Mouse (Mus musculus): ENCODE measurements around the gene Slc7a10. TPM values are rescaled to one million over a fixed set of nuclear protein-coding genes. Genes with fewer than 3 reads are reported as not detected.

The Slc7a10 gene
- total RNA-seq, 1 experiment: not detected

GRCm38 (mm10) chr7:35199755-35200154 lies 13.6 kb downstream of the Slc7a10 start:
- DNase-seq (ENCODE audit: low read depth, low spot score): no peak
- no peak overlapping the region for H3K27ac ChIP-seq (ENCODE audit: insufficient read depth, low read depth, low read length, poor library complexity, severe bottlenecking)
- H3K4me3 ChIP-seq (ENCODE audit: insufficient read depth in 1 of 2, low read depth in 1 of 2, low read length in 2 of 2, poor library complexity in 1 of 2, severe bottlenecking in 1 of 2): no peak overlapping the region
- H3K4me1 ChIP-seq (ENCODE audit: control insufficient read depth in 2 of 2, insufficient read depth in 2 of 2, low read length in 2 of 2, poor library complexity in 1 of 2): peaks cover 0 to 6% of the 10 kb centered on the region in 2 experiments; a peak in 1 of 4 replicates
- H3K9me3 ChIP-seq (ENCODE audit: control insufficient read depth, insufficient read depth, low read depth, low read length): no peaks in the 10 kb centered on the region
- in situ Hi-C loops (cut with MboI; ENCODE audit: low sequenced_read_pairs in 2 of 2, unreplicated experiment in 2 of 2): loop anchor here in 1 of 2 experiments (25.0 kb wide), 1 partner anchor 362 kb away; no protein-coding TSS in a partner anchor
- H3K9ac ChIP-seq (ENCODE audit: insufficient read depth, low read depth, low read length, poor library complexity, severe bottlenecking): no peak overlapping the region
- no peaks in the 10 kb centered on the region; the same call in 1 of the 2 replicates for H3K36me3 ChIP-seq (ENCODE audit: control insufficient read depth, insufficient read depth, low read length, poor library complexity, severe bottlenecking)
- TF ChIP-seq ZNF384 (IDR thresholded peaks at IDR 0.05; ENCODE audit: low read depth, low read length): no peak

- H3K4me3 ChIP-seq (ENCODE audit: insufficient read depth in 1 of 2, low read depth in 1 of 2, low read length in 2 of 2, poor library complexity in 1 of 2, severe bottlenecking in 1 of 2): no peak overlapping the region
- DNase-seq (ENCODE audit: low read depth, low spot score): no peak
- no peaks in the 10 kb centered on the region for H3K9me3 ChIP-seq (ENCODE audit: control insufficient read depth, insufficient read depth, low read depth, low read length)
- no peaks in the 10 kb centered on the region for H3K4me1 ChIP-seq (ENCODE audit: control insufficient read depth in 2 of 2, insufficient read depth in 2 of 2, low read length in 2 of 2, poor library complexity in 1 of 2)
- no peaks in the 10 kb centered on the region; the same call in 1 of the 2 replicates for H3K36me3 ChIP-seq (ENCODE audit: control insufficient read depth, insufficient read depth, low read length, poor library complexity, severe bottlenecking)
- TF ChIP-seq CHD2 (IDR thresholded peaks at IDR 0.05; ENCODE audit: low read depth, low read length) (no peak), ZNF384 (IDR thresholded peaks at IDR 0.05; ENCODE audit: low read depth, low read length) (no peak), ZC3H11A (IDR thresholded peaks at IDR 0.05; ENCODE audit: borderline replicate concordance, low read depth, low read length) (no peak), MAFK (IDR thresholded peaks at IDR 0.05; ENCODE audit: insufficient read depth, low read depth, low read length) (no peak), HCFC1 (IDR thresholded peaks at IDR 0.05; ENCODE audit: borderline replicate concordance, insufficient read depth, low read length) (no peak)
- H3K9ac ChIP-seq (ENCODE audit: insufficient read depth, low read depth, low read length, poor library complexity, severe bottlenecking): no peak overlapping the region
- in situ Hi-C loops (cut with MboI; ENCODE audit: low sequenced_read_pairs in 2 of 2, unreplicated experiment in 2 of 2): no loop called here
- H3K27ac ChIP-seq (ENCODE audit: insufficient read depth, low read depth, low read length, poor library complexity, severe bottlenecking): no peak overlapping the region
These were observed 25.6 kb downstream of the Slc7a10 start for GRCm38 (mm10) chr7:35211791-35212190.

GRCm38 (mm10) chr7:35214442-35215222 lies 28.4 kb downstream of the Slc7a10 start:
- DNase-seq (ENCODE audit: low read depth, low spot score): no peak
- Histone ChIP-seq H3K9me3 (ENCODE audit: control insufficient read depth, insufficient read depth, low read depth, low read length) (no peaks in the 10 kb centered on the region), H3K27ac (ENCODE audit: insufficient read depth, low read depth, low read length, poor library complexity, severe bottlenecking) (no peak overlapping the region), H3K36me3 (ENCODE audit: control insufficient read depth, insufficient read depth, low read length, poor library complexity, severe bottlenecking) (no peaks in the 10 kb centered on the region; the same call in 1 of the 2 replicates), H3K4me3 (ENCODE audit: insufficient read depth in 1 of 2, low read depth in 1 of 2, low read length in 2 of 2, poor library complexity in 1 of 2, severe bottlenecking in 1 of 2) (peak overlapping the region; percentile 84 to 93), H3K4me1 (ENCODE audit: control insufficient read depth in 2 of 2, insufficient read depth in 2 of 2, low read length in 2 of 2, poor library complexity in 1 of 2) (no peaks in the 10 kb centered on the region), H3K9ac (ENCODE audit: insufficient read depth, low read depth, low read length, poor library complexity, severe bottlenecking) (peak overlapping the region; percentile 76)
- TF ChIP-seq ZNF384 (IDR thresholded peaks at IDR 0.05; ENCODE audit: low read depth, low read length) (no peak), HCFC1 (IDR thresholded peaks at IDR 0.05; ENCODE audit: borderline replicate concordance, insufficient read depth, low read length) (no peak), CHD2 (IDR thresholded peaks at IDR 0.05; ENCODE audit: low read depth, low read length) (no peak)
- in situ Hi-C loops (cut with MboI; ENCODE audit: low sequenced_read_pairs in 2 of 2, unreplicated experiment in 2 of 2): no loop called here

- peak; percentile 54 for DNase-seq (ENCODE audit: low read depth, low spot score)
- peak within 1 kb of the TSS; percentile 76 for H3K9ac ChIP-seq (ENCODE audit: insufficient read depth, low read depth, low read length, poor library complexity, severe bottlenecking)
- TF ChIP-seq HCFC1 (IDR thresholded peaks at IDR 0.05; ENCODE audit: borderline replicate concordance, insufficient read depth, low read length) (no peak), ZC3H11A (IDR thresholded peaks at IDR 0.05; ENCODE audit: borderline replicate concordance, low read depth, low read length) (no peak), ZNF384 (IDR thresholded peaks at IDR 0.05; ENCODE audit: low read depth, low read length) (no peak), MAFK (IDR thresholded peaks at IDR 0.05; ENCODE audit: insufficient read depth, low read depth, low read length) (no peak), CHD2 (IDR thresholded peaks at IDR 0.05; ENCODE audit: low read depth, low read length) (no peak)
- in situ Hi-C loops (cut with MboI; ENCODE audit: low sequenced_read_pairs in 2 of 2, unreplicated experiment in 2 of 2): no loop called here
- H3K9me3 ChIP-seq (ENCODE audit: control insufficient read depth, insufficient read depth, low read depth, low read length): no peaks in the 10 kb centered on the region
- H3K4me3 ChIP-seq (ENCODE audit: insufficient read depth in 1 of 2, low read depth in 1 of 2, low read length in 2 of 2, poor library complexity in 1 of 2, severe bottlenecking in 1 of 2): peak within 1 kb of the TSS; percentile 84 to 93
- no peak within 1 kb of the TSS for H3K27ac ChIP-seq (ENCODE audit: insufficient read depth, low read depth, low read length, poor library complexity, severe bottlenecking)
- H3K36me3 ChIP-seq (ENCODE audit: control insufficient read depth, insufficient read depth, low read length, poor library complexity, severe bottlenecking): no peaks in the 10 kb centered on the region; the same call in 1 of the 2 replicates
- no peaks in the 10 kb centered on the region for H3K4me1 ChIP-seq (ENCODE audit: control insufficient read depth in 2 of 2, insufficient read depth in 2 of 2, low read length in 2 of 2, poor library complexity in 1 of 2)
These were observed 29.0 kb downstream of the Slc7a10 start, which contains the start of gene Lrp3 for GRCm38 (mm10) chr7:35215225-35215624. Lrp3 (minus strand) TSS chr7:35215498.
